Mouse (Mus musculus) layer of hippocampus, postnatal 25 days (tissue): ENCODE measurements around the gene Lpcat3. TPM values are rescaled to one million over a fixed set of nuclear protein-coding genes. Genes with fewer than 3 reads are reported as not detected.
A peak's percentile ranks its signal among the peaks of the same experiment; 100 is the strongest.

Experiments used
- DNase-seq, 2 experiments: peaks; one replicate each; pipeline ENCODE4 v3.0.0; 2022; ENCODE audit warnings: mixed read lengths in 2 of 2, low spot score in 1 of 2; ENCODE audit errors: extremely low spot score in 1 of 2
- total RNA-seq, 2 experiments: library from RNA; stranded (reverse); gene quantifications; 2 replicates each; pipeline ENCODE4 v1.2.3; 2021

The Lpcat3 gene
- total RNA-seq, 2 experiments from 2014 or later, result 30.9 to 34.0 TPM

GRCm38 (mm10) chr6:124732476-124733370 lies 69.9 kb downstream of the Lpcat3 start:
- DNase-seq, result no peak

GRCm38 (mm10) chr6:124734417-124734816 lies 71.6 kb downstream of the Lpcat3 start:
- no peak for DNase-seq

- no peak for DNase-seq
These were observed 74.2 kb downstream of the Lpcat3 start for GRCm38 (mm10) chr6:124737040-124737439.

- DNase-seq, result no peak
These were observed 75.7 kb downstream of the Lpcat3 start, which contains the start of gene Ptpn6 for GRCm38 (mm10) chr6:124738511-124739023. Ptpn6 (minus strand) TSS chr6:124738714.

GRCm38 (mm10) chr6:124739231-124739796 lies 76.5 kb downstream of the Lpcat3 start:
- no peak for DNase-seq

GRCm38 (mm10) chr6:124740211-124740887 lies 77.5 kb downstream of the Lpcat3 start:
- DNase-seq, result no peak

- peak; percentile 70 to 86 for DNase-seq
These were observed 78.3 kb downstream of the Lpcat3 start, which contains the start of gene Grcc10 for GRCm38 (mm10) chr6:124740888-124741761. Grcc10 (minus strand) TSS chr6:124741374.

GRCm38 (mm10) chr6:124741842-124742241 lies 79.0 kb downstream of the Lpcat3 start:
- no peak for DNase-seq

GRCm38 (mm10) chr6:124742839-124743514 lies 80.2 kb downstream of the Lpcat3 start:
- DNase-seq, result no peak

- no peak for DNase-seq
These were observed 80.8 kb downstream of the Lpcat3 start for GRCm38 (mm10) chr6:124743647-124744046.

GRCm38 (mm10) chr6:124744755-124745321 lies 82.0 kb downstream of the Lpcat3 start:
- DNase-seq, result no peak

GRCm38 (mm10) chr6:124745490-124746295 lies 82.9 kb downstream of the Lpcat3 start:
- DNase-seq, result peak; percentile 89 to 90

- peak in 1 of 2 experiments; percentile 24 for DNase-seq
These were observed 83.4 kb downstream of the Lpcat3 start for GRCm38 (mm10) chr6:124746296-124746605.

GRCm38 (mm10) chr6:124746654-124747632 lies 84.1 kb downstream of the Lpcat3 start:
- DNase-seq, result no peak

GRCm38 (mm10) chr6:124750405-124750804 lies 87.6 kb downstream of the Lpcat3 start:
- no peak for DNase-seq

GRCm38 (mm10) chr6:124753861-124754260 lies 91.0 kb downstream of the Lpcat3 start:
- DNase-seq, result no peak
